20 mouse cellular contexts compared by ENCODE assay signal in the genomic region with DNA sequence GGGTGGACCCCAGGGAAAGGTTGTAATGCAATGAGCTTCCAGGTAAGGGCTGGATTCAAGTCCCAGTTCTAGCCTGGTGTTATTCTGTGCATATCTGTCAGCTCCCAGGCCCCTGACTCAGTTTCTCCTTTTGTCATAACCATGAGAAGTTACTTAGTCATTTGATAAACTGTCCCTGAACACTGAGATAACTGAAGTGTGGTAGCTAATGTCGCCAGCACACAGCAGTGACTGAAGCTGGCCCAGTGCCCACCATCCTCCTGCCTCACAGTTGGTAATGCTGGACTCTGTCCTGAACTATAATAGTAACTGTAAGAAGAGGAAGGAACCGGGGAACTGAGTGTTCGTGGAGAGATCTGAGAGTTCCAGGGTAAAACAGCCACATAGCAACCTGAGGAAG. TPM values are rescaled to one million over a fixed set of nuclear protein-coding genes. Genes with fewer than 3 reads are reported as not detected.
A peak's percentile ranks its signal among the peaks of the same experiment; 100 is the strongest.
DNase-seq lines count a peak whose midpoint lies in the region; ATAC-seq and TF ChIP-seq lines count a peak whose summit lies in the region.
"Had no signal": no experiment of that assay in that cellular context is flagged by ENCODE, and none has a peak within 500 bp of the region (broad histone marks: within the 10 kb centered on the region; RNA-seq: fewer than 3 reads in every experiment).

No protein-coding gene starts in this region.

- no peak overlapping the region for H3K9ac ChIP-seq in stomach, embryonic 15.5 days
- H3K9ac ChIP-seq in stomach, postnatal 0 days (ENCODE audit: low read length), result no peak overlapping the region
- H3K9ac ChIP-seq: forebrain, embryonic 13.5 days; forebrain, postnatal 0 days had no signal

- H3K9me3 ChIP-seq in stomach, embryonic 15.5 days, result no peaks in the 10 kb centered on the region
- no peaks in the 10 kb centered on the region for H3K9me3 ChIP-seq in stomach, postnatal 0 days (ENCODE audit: control insufficient read depth, low read length)
- H3K9me3 ChIP-seq: embryonic facial prominence, embryonic 10.5 days; forebrain, embryonic 13.5 days; heart, embryonic 13.5 days had no signal

- no peak for TF ChIP-seq EP300 in stomach, postnatal 0 days (optimal IDR thresholded peaks at IDR 0.05)

- H3K4me3 ChIP-seq in gastrocnemius, adult 2 months, result no peak overlapping the region
- no peak overlapping the region for H3K4me3 ChIP-seq in stomach, embryonic 15.5 days (replicated peaks)
- no peak overlapping the region for H3K4me3 ChIP-seq in stomach, postnatal 0 days (ENCODE audit: low read depth, low read length)
- H3K4me3 ChIP-seq: embryonic facial prominence, embryonic 10.5 days; forebrain, embryonic 13.5 days; heart, embryonic 13.5 days had no signal

- peak overlapping the region; percentile 8; the same call in 1 of the 2 replicates for H3K4me2 ChIP-seq in stomach, embryonic 15.5 days
- H3K4me2 ChIP-seq in stomach, postnatal 0 days (replicated peaks; ENCODE audit: low read depth), result no peak overlapping the region
- H3K4me2 ChIP-seq: forebrain, embryonic 13.5 days had no signal

- 74% methylated on average over 3 of the region's 3 CpGs for WGBS in stomach, embryonic 15.5 days
- WGBS in stomach, postnatal 0 days, result 82% methylated on average over 3 of the region's 3 CpGs

- H3K27me3 ChIP-seq in stomach, embryonic 15.5 days (replicated peaks), result 0 out of 2 replicates have a peak, but pooled peaks cover 3% of the 10 kb centered on the region
- H3K27me3 ChIP-seq in stomach, postnatal 0 days (ENCODE audit: control insufficient read depth, insufficient read depth, low read length), result no peaks in the 10 kb centered on the region

- H3K36me3 ChIP-seq in stomach, embryonic 15.5 days, result no peaks in the 10 kb centered on the region
- H3K36me3 ChIP-seq in stomach, postnatal 0 days (ENCODE audit: control insufficient read depth, insufficient read depth, low read length), result no peaks in the 10 kb centered on the region
- H3K36me3 ChIP-seq: embryonic facial prominence, embryonic 10.5 days; heart, embryonic 13.5 days had no signal

- DNase-seq in gastrocnemius, adult 2 months, result no peak
- DNase-seq in gastrocnemius, postnatal 14 days, result no peak
- DNase-seq in left cerebral cortex, postnatal 4 days, result peak; percentile 54
- no peak for DNase-seq in left cerebral cortex, postnatal 36 days (ENCODE audit: low spot score in 2 of 2)
- DNase-seq in stomach, postnatal 0 days (ENCODE audit: low spot score), result no peak
- DNase-seq in layer of hippocampus, adult 18-20 months (ENCODE audit: low spot score in 2 of 2), result no peak
- DNase-seq: adrenal gland, adult 2 months; adrenal gland, postnatal 25 days; cerebellum, adult 8-10 months; cerebellum, postnatal 36 days; forebrain, postnatal 0 days; gastrocnemius, postnatal 36 days; heart, postnatal 36 days had no signal

- ATAC-seq in stomach, embryonic 15.5 days (ENCODE audit: insufficient read depth, low FRiP score, low read depth), result no peak
- no peak for ATAC-seq in stomach, postnatal 0 days (ENCODE audit: low FRiP score, low TSS enrichment)
- ATAC-seq: forebrain, embryonic 13.5 days; forebrain, postnatal 0 days; hindbrain, embryonic 16.5 days had no signal

- intact Hi-C loops in gastrocnemius, adult 2 months (cut with DNase I), result no loop called here
- intact Hi-C loops in gastrocnemius, postnatal 14 days (cut with DNase I; ENCODE audit: low total_unique reads), result no loop called here
- intact Hi-C loops in left cerebral cortex, postnatal 4 days (cut with DNase I), result no loop called here
- intact Hi-C loops in left cerebral cortex, postnatal 36 days (cut with DNase I), result no loop called here

- H3K27ac ChIP-seq in gastrocnemius, adult 2 months, result peak overlapping the region; percentile 48; the same call in 1 of the 2 replicates
- no peak overlapping the region for H3K27ac ChIP-seq in stomach, embryonic 15.5 days
- no peak overlapping the region for H3K27ac ChIP-seq in stomach, postnatal 0 days (replicated peaks)
- H3K27ac ChIP-seq: embryonic facial prominence, embryonic 10.5 days; forebrain, embryonic 13.5 days; heart, embryonic 13.5 days had no signal

- peaks cover 23% of the 10 kb centered on the region for H3K4me1 ChIP-seq in stomach, embryonic 15.5 days
- peaks cover 10% of the 10 kb centered on the region; the same call in 1 of the 2 replicates for H3K4me1 ChIP-seq in stomach, postnatal 0 days (replicated peaks; ENCODE audit: control insufficient read depth, insufficient read depth)

- no peak for TF ChIP-seq CTCF in gastrocnemius, adult 2 months (IDR thresholded peaks at IDR 0.05)
- no peak for TF ChIP-seq CTCF in stomach, postnatal 0 days (IDR thresholded peaks at IDR 0.05; ENCODE audit: low read depth)

RNA-seq across cellular contexts. Expression of a gene that starts 2.2 kb away (rescaled TPM):
- total RNA-seq in gastrocnemius, adult 2 months (2021), result under 1 TPM; 0.25 to 0.43 TPM
- 1 to 10 TPM; 3.5 TPM for total RNA-seq in gastrocnemius, postnatal 14 days (2021)
- 10 to 100 TPM; 11.1 TPM for total RNA-seq in left cerebral cortex, postnatal 4 days (2021)
- total RNA-seq in left cerebral cortex, postnatal 36 days (2021), result 1 to 10 TPM; 7.9 to 8.5 TPM
- polyA plus RNA-seq in stomach, embryonic 15.5 days (2015; fragmentation: Nextera tagmentation; extraction: Ambion mirVana), result 13.2 and 14.8 TPM in 2 replicates
- 4.4 and 5.2 TPM in 2 replicates for polyA plus RNA-seq in stomach, postnatal 0 days (2015; fragmentation: Nextera tagmentation; extraction: Ambion mirVana)
- total RNA-seq in layer of hippocampus, adult 18-20 months (2021), result 1 to 10 TPM; 4.6 to 6.1 TPM

RNA-seq across cellular contexts. Expression of a gene that starts 19.2 kb away (rescaled TPM):
- 10 to 100 TPM; 17.0 to 17.7 TPM for total RNA-seq in gastrocnemius, adult 2 months (2021)
- total RNA-seq in gastrocnemius, postnatal 14 days (2021), result 10 to 100 TPM; 23.4 to 26.4 TPM
- total RNA-seq in left cerebral cortex, postnatal 4 days (2021), result 10 to 100 TPM; 45.9 to 47.6 TPM
- total RNA-seq in left cerebral cortex, postnatal 36 days (2021), result 10 to 100 TPM; 39.7 to 43.9 TPM
- 112 and 113 TPM in 2 replicates for polyA plus RNA-seq in stomach, embryonic 15.5 days (2015; fragmentation: Nextera tagmentation; extraction: Ambion mirVana)
- 77.0 and 83.0 TPM in 2 replicates for polyA plus RNA-seq in stomach, postnatal 0 days (2015; fragmentation: Nextera tagmentation; extraction: Ambion mirVana)
- 10 to 100 TPM; 41.7 to 44.3 TPM for total RNA-seq in layer of hippocampus, adult 18-20 months (2021)

RNA-seq across cellular contexts. Expression of a gene that starts 24.4 kb away (rescaled TPM):
- 1 to 10 TPM; 1.9 to 3.2 TPM for total RNA-seq in gastrocnemius, adult 2 months (2021)
- 10 to 100 TPM in 1 of 2 experiments, 1 to 10 TPM in 1; 9.8 to 12.1 TPM for total RNA-seq in gastrocnemius, postnatal 14 days (2021)
- 10 to 100 TPM; 91.1 to 95.7 TPM for total RNA-seq in left cerebral cortex, postnatal 4 days (2021)
- total RNA-seq in left cerebral cortex, postnatal 36 days (2021), result 100 to 1,000 TPM; 131 to 144 TPM
- polyA plus RNA-seq in stomach, embryonic 15.5 days (2015; fragmentation: Nextera tagmentation; extraction: Ambion mirVana), result 1.3 and 1.4 TPM in 2 replicates
- 0.31 and 0.39 TPM in 2 replicates for polyA plus RNA-seq in stomach, postnatal 0 days (2015; fragmentation: Nextera tagmentation; extraction: Ambion mirVana)
- total RNA-seq in layer of hippocampus, adult 18-20 months (2021), result 100 to 1,000 TPM; 128 to 130 TPM

RNA-seq across cellular contexts. Expression of a gene that starts 42.7 kb away (rescaled TPM):
- total RNA-seq in gastrocnemius, adult 2 months (2021), result 10 to 100 TPM; 13.2 to 25.5 TPM
- 1 to 10 TPM; 2.9 to 5.6 TPM for total RNA-seq in gastrocnemius, postnatal 14 days (2021)
- total RNA-seq in left cerebral cortex, postnatal 4 days (2021), result not detected
- total RNA-seq in left cerebral cortex, postnatal 36 days (2021), result 1 to 10 TPM; 4.2 to 5.4 TPM
- polyA plus RNA-seq in stomach, embryonic 15.5 days (2015; fragmentation: Nextera tagmentation; extraction: Ambion mirVana), result 0.52 and 1.6 TPM in 2 replicates
- polyA plus RNA-seq in stomach, postnatal 0 days (2015; fragmentation: Nextera tagmentation; extraction: Ambion mirVana), result 1.2 and 1.9 TPM in 2 replicates
- total RNA-seq in layer of hippocampus, adult 18-20 months (2021), result 1 to 10 TPM in 1 of 2 experiments, under 1 TPM in 1; 0.61 to 1.0 TPM
- total RNA-seq: CH12.LX; forebrain, postnatal 0 days had no signal
- polyA plus RNA-seq: forebrain, embryonic 13.5 days; heart, embryonic 13.5 days; hindbrain, embryonic 11.5 days had no signal

RNA-seq across cellular contexts. Expression of a gene that starts 47.1 kb away (rescaled TPM):
- 10 to 100 TPM; 22.9 to 55.7 TPM for total RNA-seq in gastrocnemius, adult 2 months (2021)
- 10 to 100 TPM; 17.6 to 48.3 TPM for total RNA-seq in gastrocnemius, postnatal 14 days (2021)
- total RNA-seq in left cerebral cortex, postnatal 4 days (2021), result 1 to 10 TPM; 1.2 to 1.9 TPM
- under 1 TPM; 0.59 to 0.99 TPM for total RNA-seq in left cerebral cortex, postnatal 36 days (2021)
- 0.42 and 0.59 TPM in 2 replicates for polyA plus RNA-seq in stomach, embryonic 15.5 days (2015; fragmentation: Nextera tagmentation; extraction: Ambion mirVana)
- polyA plus RNA-seq in stomach, postnatal 0 days (2015; fragmentation: Nextera tagmentation; extraction: Ambion mirVana), result 0.48 and 0.65 TPM in 2 replicates
- 1 to 10 TPM in 1 of 2 experiments, under 1 TPM in 1; 0.67 to 1.1 TPM for total RNA-seq in layer of hippocampus, adult 18-20 months (2021)
- total RNA-seq: CH12.LX had no signal

Comparison
In these comparisons a context has a peak if more than half of its experiments do, and no peak if none do; other contexts are left out.
1. RNA of a gene that starts 24.4 kb away (total RNA-seq): 131 to 144 TPM in left cerebral cortex, postnatal 36 days, 128 to 130 TPM in layer of hippocampus, adult 18-20 months and 91.1 to 95.7 TPM in left cerebral cortex, postnatal 4 days; 9.8 to 12.1 TPM in gastrocnemius, postnatal 14 days and 1.9 to 3.2 TPM in gastrocnemius, adult 2 months; every median in the first group is over 4 times any median in the second.